Mouse (Mus musculus): ENCODE measurements around the gene Col4a1.

The Col4a1 gene

DNA sequence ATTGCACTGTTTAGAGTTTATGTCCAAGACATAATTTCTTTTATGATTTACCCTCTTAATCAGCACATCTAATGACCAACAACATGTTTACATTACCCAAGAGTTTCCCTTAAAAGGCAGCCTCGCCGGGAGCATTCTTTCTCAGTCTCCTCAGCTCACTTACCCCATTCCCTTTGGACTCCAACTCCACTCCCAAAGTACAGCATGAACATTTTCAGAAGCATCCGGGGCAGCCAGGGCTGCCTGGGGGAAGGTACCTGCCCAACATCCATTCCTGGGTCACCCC, 13.4 kb downstream of the Col4a1 start:
- DNase-seq (ENCODE audit: low read depth, low spot score) = no peak

DNA sequence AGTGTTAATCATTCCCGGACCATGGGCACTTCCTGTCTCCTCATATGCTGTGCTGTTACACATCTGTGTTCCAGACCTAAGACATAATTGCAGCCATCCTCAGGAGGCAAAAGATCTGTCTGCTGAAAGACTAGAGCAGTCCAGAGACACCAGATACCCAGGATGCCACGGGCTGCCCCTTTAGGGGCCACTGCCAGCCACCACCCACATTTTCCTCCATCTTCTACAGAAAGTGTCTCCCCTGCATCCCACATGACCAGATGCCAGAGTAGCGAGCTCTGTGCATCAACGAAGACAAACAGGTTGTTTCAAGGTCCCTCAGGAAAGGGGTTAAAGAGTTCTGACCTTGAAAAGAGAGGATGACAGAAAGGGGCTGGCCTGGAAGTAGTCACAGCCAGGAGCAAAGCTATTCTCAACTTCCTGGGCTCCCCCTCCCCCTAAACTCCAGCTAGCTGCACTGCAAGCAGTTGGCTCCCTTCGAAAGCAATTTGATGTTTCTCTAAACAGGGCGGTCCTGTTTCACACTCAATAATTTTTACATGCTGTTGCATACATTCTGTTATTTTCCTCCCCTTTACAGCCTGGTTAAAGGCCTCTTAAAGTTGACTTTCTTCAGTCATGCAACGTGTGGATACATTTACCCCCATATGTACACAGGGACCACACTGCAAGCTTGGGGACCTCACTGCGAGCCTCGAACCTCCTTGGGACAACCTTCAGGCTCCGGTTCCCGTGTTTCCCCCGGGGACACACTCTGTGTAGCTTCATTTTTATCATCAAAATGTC, 13.9 kb downstream of the Col4a1 start:
- DNase-seq (ENCODE audit: low read depth, low spot score) = no peak

DNA sequence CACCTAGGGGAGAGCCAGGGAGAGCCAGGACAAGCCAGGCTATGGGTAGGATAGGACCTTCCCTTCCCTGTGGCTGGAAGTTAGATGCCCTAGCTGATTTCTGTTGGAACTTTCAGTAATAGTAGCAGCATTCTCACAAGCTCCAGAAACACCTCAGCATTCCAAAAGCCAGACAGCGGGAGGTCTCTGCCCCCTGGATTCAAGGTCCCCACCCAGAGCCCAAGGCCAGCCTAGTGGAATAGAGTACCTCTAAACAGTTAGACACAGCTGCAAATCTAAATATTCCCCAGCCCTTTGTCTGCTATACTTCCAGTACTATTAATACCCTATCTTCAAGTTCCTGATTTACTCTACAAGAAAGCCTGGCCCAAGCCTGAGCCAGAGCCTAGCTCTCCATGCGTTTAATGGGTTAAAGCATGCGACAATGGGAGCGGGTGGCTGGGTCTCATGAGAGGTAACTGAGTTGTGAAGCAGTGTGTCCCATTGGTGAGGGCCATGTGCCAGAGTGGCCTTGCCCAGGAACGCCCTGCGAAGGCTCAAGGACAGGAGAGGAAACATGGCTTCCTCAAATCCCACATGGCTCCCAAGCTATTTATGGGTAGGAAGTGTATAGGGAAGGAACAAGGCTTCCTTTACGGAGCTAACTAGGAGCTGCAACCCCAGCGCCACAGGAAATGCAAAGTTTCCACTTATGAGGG, 15.3 kb downstream of the Col4a1 start:
- DNase-seq (ENCODE audit: low read depth, low spot score) = no peak

DNA sequence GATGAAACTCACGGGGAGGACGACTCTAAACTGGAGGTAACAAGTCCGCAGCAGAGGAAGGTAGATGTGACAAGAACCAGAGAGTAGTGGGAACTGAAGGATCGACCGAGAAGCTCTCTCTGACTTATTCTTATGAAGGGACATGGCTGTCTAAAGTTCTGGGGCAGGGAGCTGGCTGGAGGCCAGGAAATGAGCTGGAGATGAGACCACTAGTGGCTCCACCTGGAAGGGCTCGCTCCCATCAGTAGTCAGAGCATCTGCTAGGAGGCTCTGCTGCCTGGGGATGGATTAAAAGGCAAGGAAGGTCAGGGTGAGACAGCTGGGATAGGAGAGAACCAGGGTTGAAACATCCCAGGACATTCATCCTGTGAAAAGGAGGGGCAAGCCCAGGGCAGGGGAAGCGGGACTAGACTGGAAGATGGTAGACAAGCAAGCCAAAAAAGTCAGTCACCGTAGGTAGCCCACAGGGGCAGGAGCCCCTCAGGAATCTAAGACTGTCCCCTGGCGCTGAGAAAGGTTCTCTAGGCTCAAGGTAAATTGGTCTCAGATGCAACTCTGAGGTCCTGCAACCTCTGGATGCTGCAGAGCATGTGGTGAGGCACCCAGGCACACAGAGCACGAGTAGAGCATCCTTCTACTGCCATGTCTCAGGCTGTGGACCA, 16.2 kb downstream of the Col4a1 start:
- DNase-seq (ENCODE audit: low read depth, low spot score) = no peak

DNA sequence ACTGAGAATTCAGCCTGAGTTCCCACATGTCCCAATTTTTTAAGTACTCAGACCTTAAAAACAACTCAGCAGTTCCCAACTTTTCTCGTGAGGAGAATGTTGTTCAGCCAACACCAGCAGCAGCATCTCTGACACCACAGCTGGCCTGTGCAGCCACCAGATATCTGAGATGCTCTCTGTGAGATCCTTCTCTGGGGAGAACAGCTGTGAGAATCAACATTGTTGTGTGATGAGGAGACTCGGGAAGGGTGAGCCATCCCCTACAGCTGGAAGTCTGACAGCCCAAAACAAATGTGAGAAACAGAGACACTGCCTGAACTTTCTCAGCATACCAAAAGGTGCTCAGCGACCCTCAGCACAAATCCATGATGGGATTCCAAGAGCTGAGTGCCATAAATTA, 20.0 kb downstream of the Col4a1 start:
- no peak for DNase-seq (ENCODE audit: low read depth, low spot score)

DNA sequence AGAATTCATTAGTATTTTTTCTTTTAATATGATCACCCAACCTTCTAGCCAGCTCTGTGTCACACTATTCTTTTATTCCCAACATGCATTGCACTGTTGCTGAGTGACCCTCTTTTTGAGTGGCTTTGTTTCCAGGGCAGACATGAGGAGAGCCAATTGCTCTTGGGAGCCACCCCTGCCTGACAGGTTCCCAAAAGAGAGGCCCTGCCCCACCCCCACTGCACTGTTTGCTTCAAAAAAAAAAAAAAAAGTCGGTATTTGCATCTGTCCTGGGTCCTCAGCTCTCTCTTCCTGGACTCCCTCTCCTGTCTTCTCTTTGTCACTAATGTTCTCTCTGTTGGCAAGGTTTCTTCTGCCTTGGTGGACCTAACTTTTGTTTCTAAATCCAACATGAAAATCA, 22.1 kb downstream of the Col4a1 start:
- no peak for DNase-seq (ENCODE audit: low read depth, low spot score)

DNA sequence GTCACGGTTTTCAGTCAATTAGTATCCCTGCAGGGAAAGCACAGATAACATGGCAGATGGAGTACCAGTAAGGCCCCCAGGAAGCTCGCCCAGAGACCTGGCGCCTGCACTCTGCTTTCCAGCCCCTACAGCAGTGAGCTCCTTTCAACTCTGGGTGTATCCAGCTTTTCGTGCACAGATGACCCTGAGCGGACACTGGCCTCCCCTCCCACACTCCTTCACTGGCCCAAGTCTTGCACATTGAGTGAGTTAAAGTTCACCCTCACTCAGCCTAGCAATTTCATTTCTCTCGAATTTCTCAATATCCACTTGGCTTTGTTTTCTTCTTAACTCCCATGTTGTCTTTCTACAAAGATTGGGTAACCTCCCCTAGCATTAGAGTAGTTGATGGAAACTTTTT, 24.3 kb downstream of the Col4a1 start:
- DNase-seq (ENCODE audit: low read depth, low spot score) = no peak

DNA sequence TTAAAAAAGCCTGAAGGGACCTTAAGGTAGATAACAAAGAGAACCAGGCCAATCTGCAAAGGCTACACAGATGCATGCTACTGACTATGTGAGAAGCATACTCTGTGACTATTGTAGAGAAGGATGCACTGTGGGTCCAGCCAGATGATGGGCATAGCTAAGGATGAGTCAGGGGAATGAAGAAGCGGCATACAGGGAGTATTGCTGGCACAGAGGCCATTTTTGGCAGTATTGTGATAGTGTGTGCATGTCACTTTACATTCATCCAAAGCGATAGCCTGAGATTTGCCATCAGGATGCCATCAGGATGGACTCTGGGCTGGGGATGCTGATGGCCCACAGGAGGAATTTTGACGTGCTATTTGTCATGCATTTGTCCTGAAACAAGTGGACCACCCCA, 25.5 kb downstream of the Col4a1 start:
- DNase-seq (ENCODE audit: low read depth, low spot score) = no peak

DNA sequence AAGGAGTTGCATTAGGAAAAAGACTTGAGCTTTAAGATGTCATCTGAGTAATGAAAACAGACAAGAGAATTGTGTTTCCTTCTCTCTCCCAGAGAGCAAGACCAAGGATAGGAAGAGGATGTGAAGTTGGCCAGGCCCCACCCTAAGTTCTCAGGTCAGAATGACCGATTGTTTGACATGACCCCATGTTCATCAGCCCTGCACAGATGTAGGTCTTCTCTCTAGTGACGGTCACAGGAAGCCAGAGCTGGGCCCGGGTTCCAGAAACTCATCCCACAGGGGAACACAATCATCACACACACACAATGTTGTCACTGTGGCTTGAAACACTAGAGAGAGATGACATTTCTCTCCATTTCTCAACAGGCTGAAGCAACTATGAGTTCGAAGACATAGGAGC, 27.2 kb downstream of the Col4a1 start:
- no peak for DNase-seq (ENCODE audit: low read depth, low spot score)

DNA sequence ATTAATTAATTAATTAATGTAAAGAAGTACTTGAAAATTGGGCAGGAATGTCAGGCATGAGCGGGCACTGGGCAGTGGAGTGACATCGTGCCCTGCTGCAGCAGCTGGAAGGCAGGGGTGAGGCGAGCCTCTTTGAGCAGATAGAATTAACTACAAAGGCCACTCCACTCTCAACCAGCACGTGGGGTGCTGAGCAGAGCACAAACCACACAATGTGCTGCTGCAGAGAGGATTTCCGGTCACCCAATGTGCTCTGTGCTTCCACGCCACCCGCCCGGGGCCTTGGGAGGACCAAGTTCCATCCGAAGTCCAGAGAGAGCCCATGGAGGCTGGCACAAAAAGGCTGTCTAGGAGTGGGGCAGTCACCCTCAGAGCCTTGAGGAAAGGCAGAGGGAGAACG, 29.4 kb downstream of the Col4a1 start:
- no peak for DNase-seq (ENCODE audit: low read depth, low spot score)

DNA sequence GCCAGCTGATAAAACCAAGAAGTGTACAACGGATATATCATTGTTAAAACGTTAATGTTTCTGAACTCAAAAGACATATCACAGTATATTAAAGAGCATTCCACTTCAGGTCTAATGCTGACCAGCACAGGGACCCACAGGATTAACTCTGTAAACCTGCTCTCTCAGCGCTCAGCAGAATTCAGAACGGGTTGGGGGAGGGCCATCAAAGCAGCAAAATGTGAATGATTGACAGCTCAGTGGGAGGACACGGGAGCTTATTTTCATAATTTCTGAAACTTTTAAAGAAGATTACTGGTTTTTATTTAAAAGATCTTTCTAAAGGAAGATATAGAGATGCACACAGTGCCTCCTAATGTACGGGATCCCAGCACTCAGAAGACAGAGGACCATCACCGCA, 29.9 kb downstream of the Col4a1 start:
- DNase-seq (ENCODE audit: low read depth, low spot score) = no peak

DNA sequence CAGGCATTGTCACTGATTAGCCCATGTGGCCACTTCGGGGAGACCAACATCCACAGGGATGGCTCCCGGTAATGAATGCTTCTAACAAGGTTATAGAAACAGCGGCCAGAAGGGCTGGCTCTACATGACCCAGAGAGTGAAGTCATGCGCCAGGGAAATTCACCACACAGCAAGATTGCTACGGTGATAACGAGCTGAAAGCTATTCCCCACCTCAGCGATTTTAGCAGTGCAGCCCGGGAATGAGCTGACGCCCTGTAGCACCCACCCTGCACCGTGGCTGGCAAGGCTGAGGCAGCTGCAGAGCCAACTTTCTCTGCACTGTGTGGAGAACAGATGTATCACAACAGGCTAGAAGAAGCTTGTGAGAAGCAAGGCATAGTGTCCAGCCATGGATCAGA, 30.5 kb downstream of the Col4a1 start:
- no peak for DNase-seq (ENCODE audit: low read depth, low spot score)

DNA sequence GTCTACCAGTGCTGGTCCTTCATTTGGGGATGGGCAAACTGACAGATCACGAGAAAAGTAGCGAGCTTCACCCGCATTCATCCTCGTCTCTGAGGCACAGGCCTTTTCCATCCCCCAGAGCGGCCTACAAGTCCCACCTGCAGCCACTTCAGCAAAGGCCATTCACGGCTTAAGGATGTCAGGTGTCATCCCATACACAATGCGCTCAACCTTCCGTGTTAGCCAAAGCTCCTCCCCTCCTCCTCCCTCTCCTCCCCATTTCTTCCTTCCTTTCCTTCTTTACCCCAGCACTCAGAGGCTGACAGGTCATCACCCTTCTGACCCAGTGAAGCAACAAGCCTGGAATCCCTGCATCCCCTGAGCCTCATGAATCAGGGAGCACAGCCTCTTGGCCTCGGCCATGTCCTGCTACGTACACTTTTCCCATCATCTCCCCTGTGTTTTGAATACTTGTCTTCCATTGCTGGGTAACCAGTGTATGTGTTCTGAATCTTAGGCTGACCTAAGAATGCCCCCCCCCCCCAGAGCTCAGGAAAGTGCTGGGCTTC, 31.8 kb downstream of the Col4a1 start:
- no peak for DNase-seq (ENCODE audit: low read depth, low spot score)

DNA sequence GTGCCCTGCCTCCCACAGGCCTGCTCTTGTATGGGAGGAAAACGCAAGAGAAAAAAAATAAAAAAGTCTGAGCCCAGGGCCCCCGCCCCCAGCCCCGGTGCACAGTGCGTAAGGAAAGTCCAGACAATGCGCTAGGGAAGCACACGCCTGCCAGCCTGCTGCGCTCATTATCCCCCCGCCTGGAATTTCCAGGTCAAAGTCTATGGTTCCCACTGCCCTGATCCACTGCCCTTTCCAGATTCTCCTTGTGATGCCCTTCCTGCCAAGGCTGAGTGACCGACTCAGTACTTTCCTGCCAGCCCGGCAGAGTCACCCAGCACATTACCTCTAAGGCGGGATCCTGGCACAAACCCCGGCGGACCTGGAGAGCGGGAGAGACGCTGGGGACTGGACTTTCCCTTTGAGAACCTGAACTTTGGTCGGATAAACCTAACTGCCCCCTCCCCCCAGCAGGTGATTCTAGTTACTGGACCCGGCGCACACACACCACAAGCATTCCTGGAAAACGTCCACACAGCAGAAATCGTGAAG, 33.3 kb downstream of the Col4a1 start:
- DNase-seq (ENCODE audit: low read depth, low spot score) = no peak

DNA sequence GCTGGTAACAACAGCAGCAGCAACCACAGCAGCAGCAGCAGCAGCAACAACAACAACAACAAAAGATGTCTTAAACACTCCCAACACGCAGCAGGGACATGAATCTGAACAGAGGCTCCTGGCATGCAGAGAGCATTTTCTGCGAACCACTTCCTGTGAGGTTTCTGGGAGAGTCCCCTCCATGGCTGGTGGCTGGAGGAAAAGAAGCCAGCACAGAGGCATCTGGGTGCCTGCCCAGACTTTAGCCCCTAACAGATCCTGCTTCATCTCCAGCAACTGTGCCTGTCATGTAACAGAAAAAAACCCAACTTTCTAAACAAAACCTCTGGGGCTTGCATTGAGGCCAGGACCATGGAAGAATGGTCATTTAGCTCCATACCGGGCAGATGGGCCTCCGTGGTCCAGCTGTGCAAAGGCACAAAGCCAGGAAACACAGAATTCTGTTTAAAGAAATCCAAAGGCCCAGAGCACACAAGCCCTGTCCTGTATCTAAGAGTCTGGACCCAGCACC, 34.5 kb downstream of the Col4a1 start:
- DNase-seq (ENCODE audit: low read depth, low spot score) = no peak

DNA sequence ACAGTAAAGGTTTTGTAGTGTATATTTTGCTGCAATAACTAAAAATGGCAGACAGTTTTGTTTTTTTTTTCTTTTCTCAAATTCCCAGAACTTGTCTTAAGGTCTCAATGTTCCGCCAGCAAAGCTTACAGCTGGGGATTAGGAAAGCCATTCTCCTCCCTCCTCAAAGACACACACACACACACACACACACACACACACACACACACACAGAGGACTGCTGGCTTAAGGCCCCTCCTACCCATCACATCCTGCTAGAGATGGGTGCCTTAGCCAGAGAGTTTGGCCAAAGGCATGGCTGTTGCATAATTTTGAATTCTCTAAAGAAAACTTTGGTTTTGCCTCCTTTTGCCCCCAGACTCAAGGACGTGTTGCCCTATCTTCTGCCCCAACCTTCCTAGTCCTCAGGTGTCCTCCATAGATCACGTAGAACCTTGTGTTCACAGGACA, 35.0 kb downstream of the Col4a1 start:
- DNase-seq (ENCODE audit: low read depth, low spot score) = no peak

DNA sequence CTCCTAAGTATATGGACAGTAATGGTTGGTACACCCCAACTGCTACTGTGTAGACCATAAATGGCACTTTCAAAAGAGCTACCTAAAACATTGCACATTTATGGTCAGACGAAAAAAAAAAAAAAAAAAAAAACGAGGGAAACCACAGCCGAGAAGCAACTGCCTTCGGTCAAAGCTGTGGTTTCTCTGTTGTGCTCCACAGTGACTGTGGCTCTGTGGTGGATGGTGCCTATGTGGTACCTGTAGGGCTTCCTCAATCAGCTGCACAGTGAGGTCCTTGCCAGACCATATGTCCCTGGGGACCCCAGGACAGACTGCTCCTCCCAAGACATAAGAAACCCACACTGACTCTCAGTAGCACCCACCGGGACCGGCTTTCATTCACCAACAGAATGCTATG, 36.3 kb downstream of the Col4a1 start:
- DNase-seq (ENCODE audit: low read depth, low spot score) = no peak

DNA sequence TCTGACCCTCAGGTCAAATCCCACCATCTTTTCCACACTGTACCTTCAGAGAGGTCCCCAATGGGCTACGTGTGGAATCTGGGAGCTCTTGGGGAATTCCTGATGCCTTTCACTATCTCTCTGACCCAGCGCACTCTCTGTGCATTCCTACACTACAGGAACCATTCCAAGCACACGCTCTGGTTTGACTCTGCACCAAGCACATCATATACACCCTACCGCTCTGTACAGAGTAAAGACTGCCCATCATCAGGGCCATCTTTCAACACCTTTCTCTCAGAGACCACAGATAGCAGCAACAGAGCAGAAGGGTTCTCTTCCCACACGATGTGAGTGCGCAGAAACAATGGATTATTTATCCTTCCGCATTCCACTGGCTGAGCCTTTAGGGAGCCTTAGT, 38.2 kb downstream of the Col4a1 start:
- no peak for DNase-seq (ENCODE audit: low read depth, low spot score)

DNA sequence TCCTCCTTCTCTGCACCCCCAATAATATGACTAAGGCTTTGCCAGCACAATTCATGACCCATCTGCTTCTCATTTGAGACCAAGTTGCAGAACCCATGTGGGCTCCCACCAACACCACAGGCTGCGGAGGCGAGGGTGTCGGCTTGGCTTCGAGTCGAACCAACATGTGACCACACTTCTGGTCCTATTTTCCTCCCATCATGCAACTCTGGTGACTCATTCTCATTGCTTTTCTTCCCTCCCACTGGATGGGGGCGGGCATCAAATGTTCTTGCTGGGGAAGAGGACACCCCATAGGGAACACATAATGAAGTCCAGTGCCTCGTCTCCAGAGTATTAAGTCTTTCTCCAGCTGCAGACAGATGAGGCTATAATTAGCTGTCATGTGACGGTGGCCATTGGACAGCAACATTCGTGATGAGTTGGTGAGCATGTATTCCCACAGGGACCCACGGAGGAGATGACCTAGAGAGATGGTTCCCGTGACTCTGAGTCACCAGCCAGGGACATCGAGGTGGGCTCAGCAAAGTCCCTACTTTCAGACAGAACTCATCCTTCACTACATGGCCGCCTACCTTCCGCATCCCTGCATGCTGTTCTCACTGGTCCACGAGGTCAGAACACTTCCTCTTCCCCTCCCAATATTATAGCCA, 39.0 kb downstream of the Col4a1 start:
- DNase-seq (ENCODE audit: low read depth, low spot score) = no peak

DNA sequence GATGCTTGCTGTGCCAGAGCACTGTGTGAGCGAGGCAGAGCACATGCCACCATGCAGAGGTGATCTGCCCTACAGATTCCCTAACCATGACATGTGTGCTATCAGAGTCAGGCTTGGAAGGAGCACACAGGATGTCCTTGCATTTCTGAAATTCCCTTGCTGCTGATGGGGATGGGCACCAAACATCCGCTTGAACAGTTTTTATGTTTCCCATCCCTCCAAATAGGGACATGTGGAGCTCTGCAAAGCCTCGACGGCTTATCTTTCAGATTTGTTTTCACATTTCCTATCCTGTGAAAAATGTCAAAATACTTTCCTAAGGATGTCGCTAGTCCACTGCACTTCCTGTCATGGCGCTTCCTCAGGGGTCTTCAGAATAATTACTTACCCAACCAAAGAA, 40.4 kb downstream of the Col4a1 start:
- DNase-seq (ENCODE audit: low read depth, low spot score) = no peak

DNA sequence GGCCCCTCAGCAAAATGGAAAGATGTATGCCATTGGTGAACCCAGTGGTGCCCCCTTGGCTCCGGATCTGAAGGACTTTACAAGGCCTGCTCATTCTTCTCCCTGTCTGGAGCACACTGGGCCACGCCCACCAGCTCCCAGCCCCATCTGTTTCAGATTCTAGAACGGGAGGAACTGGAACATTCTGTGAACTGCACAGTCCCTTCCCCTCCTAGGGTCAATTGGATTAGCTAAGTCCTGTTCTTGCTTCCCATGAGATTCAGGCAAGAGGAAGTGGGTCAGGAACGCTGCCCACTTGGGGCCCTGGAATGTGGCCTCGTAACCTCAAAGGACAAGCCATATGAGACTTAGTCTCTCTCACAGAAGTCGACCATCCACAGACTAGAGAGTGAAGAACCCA, 41.8 kb downstream of the Col4a1 start:
- DNase-seq (ENCODE audit: low read depth, low spot score) = no peak

DNA sequence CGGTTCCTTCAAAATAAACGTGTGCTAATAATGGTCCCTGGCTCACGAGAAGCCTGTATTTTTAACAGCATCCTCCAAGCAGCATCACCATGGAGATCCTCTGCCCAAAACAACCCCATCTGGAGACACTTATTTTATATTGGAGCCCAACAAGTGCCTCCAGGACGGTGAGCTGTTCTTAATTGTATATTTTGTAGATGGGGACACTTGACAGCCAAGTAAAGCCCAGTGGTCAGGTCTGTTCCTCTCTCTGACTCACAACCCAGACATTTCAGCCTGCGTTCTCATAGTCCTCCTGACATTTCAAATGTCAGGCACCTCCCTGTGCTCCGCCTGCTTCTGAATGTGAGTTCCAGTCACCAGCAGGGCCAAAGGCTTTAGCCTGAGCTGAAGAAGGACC, 43.9 kb downstream of the Col4a1 start:
- DNase-seq (ENCODE audit: low read depth, low spot score) = no peak

Measured in A20 (cell line).